Mouse (Mus musculus) regulatory T cell (primary cell): ENCODE results near the gene Tbc1d32.

Source experiments
- in situ Hi-C: fragments of 300-600 bp; cut with MboI, MseI; formaldehyde crosslinking; loops from one replicate; pipeline ENCODE4 v1.15.1; 2025; ENCODE audit warnings: high pct_unique_total_duplicates

Gene Tbc1d32

DNA sequence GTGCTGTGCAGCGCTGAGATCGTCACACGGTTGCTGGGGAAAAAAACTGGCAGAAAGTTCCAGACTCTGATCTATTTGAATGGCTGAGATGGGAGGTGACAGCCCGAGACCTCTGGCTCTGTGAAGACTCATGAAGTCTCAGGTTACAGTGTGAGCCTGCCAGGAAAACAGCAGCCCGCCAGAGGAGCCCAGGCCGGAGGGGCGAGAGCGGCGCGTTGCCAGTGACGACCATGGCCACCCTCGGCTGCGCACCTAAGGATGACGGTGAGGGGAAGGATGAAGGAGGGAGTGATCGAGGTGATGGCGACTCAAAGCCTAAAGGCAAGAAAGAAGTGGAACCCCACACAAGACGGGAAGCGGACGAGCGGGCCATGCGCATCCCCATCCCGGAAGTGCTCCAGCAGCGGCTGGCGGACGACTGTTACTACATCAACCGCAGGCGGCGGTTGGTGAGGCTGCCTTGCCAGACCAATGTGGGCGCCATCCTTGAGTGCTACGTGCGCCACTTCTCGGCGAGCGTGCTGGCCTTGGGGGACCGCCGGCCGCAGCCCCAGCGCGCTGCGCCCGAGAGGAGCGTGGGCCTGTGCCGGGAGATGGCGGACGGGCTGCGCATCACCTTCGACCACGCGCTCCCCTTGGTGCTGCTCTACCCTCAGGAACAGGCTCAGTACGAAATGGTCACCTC lies 113.4 kb downstream of the Tbc1d32 start:
- in situ Hi-C loops: loop anchor here (10.0 kb wide), 1 partner anchor 110 kb away; the partner anchor contains the start of gene Tbc1d32

- in situ Hi-C loops: no loop called here
Measured at GRCm38 (mm10) chr10:56106996-56107334, 121.5 kb downstream of the Tbc1d32 start.

DNA sequence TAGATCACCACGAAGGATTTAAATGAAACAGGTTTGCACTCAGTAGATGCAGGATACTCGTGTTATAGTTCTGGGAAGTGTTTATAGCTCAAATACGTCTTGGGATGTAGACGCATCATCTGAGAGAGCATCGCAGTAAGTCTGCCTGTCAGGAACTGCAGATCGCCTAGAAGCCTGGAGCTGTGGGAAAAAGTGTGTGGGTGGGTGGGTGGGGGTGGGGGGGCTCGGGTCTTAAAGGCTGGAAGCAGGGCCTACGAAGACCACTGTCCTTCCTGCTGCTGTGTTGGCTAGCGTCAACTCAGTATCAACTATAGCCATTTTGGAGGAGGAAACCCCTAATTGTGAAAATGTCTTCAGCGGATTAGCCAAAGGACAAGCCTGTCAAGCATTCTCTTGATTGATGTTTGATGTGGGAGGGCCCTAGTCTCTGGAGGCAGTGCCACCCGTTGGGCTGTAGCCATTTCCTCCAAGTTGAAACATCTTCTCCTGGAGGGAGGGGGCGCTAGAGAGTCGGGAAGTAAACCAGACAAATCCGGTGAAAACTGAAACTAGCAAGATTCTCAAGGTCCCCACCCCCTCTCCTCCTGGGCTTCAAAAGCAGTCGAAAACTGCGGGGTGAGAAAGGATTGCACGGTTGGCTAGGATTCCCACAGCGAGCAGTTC lies 122.0 kb downstream of the Tbc1d32 start, which contains the start of gene Msl3l2:
Gene Msl3l2, plus strand, starts transcription at position 585 of the 663 bp plus-strand sequence.
- in situ Hi-C loops: no loop called here

GRCm38 (mm10) chr10:56099641-56100310 lies 128.7 kb downstream of the Tbc1d32 start:
- in situ Hi-C loops: no loop called here

DNA sequence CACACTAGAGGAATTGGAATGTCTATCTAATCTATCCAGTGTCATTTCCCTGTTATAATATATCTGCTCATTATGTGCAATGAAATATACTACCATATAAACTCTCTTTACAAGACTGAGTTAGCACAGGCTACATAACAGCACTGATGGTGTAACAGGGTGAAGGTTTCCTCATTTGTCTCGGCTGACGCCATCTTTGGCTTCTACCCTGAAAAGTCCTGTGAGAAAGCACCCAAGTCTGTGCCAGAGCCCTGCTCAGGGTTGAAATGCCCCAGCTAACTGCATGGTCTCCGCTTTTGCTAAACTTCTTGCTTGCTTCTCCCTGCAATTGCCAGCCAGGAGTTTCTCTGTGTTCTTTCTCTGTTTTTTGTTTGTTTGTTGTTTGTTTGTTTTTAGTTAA lies 129.4 kb downstream of the Tbc1d32 start:
- in situ Hi-C loops: no loop called here

- in situ Hi-C loops: no loop called here
Measured at GRCm38 (mm10) chr10:56096757-56097156, 131.7 kb downstream of the Tbc1d32 start.

- in situ Hi-C loops: no loop called here
Measured at GRCm38 (mm10) chr10:56094586-56094985, 133.9 kb downstream of the Tbc1d32 start.

DNA sequence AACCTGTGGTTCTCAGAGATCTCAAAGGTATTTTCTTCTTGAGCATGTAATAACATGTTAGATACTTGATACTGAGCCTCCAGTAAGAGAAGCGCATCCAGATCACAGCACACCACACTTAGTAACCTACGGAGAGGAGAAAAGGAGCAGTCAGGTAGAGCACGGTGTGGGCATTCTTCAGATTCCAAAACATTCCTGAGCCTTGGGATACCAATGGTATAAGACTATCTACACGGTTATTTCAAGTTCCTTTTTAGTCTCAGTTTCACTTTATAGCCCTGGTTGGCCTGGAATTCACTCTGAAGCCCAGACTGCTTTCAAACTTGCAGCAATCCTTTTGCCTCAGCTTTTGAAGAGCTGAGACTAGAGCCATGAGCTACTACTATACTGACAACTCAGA lies 138.8 kb downstream of the Tbc1d32 start:
- in situ Hi-C loops: no loop called here

GRCm38 (mm10) chr10:56062746-56063145 lies 165.7 kb downstream of the Tbc1d32 start:
- in situ Hi-C loops: no loop called here

DNA sequence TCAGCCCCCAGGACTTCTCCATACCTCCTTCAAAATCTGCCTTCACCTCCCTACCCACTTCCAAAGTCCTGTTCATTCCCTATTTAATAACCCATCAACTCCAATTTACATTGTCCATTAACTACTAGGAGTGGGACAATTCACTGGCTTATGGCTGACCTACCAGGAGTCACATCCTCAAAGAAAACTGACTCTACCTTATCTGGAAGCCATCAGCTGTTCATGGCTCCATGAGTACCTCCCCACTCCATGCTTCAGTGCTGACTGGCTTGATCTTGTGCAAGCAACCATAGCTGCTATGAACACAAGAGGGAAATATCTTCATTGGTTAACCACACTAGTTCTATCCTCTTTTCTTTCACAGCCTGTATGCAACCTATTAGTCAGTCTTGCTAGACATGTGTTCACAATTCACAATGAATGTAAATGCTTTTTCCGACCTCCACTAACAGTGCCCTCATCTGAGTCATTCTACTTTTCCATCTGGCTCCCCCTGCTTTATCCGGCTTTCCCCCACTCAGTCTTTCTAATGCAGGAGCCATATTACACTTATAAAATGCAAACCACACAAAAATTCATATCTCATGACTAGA lies 167.2 kb downstream of the Tbc1d32 start:
- in situ Hi-C loops: no loop called here

DNA sequence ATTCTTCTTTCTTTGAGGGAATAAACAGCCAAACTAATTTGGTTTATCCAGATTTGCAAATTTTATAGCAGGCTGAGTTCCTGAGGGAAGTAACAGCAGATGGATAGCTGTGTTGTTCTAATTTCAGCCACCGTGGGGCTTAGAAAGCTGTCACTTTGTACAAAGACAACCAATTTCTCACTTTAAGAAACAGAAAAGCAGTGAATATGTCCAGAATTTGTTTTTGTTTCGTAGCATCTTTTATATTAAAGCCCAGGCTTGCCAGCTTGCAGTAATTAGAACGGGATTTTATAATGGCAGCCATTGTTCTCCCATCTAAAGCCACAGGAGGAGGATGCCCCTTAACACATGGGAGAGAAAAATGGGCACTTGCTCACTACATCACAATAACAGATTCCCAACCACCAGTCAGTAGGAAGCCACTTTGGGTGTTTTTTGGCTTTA lies 169.5 kb downstream of the Tbc1d32 start:
- in situ Hi-C loops: no loop called here

DNA sequence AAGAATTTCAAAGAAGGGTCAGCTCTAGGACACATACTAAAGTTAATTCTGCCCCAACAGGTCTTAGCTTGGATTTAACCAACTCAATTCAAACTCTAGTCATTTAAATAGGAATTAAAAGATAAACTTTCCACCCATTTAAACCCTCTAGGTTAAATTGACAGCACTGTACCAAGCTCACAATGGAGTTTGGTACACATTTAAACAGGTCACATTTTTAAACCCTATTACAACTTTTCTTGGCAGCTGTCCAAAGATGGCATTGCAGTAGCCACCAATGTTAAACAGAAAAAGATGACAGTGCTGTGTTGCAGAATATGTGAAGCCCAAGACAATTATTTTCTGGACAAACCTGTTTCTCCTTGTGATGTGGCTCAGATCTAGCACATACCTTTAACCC lies 203.1 kb downstream of the Tbc1d32 start:
- in situ Hi-C loops: no loop called here

GRCm38 (mm10) chr10:56024579-56024978 lies 203.9 kb downstream of the Tbc1d32 start:
- in situ Hi-C loops: no loop called here

DNA sequence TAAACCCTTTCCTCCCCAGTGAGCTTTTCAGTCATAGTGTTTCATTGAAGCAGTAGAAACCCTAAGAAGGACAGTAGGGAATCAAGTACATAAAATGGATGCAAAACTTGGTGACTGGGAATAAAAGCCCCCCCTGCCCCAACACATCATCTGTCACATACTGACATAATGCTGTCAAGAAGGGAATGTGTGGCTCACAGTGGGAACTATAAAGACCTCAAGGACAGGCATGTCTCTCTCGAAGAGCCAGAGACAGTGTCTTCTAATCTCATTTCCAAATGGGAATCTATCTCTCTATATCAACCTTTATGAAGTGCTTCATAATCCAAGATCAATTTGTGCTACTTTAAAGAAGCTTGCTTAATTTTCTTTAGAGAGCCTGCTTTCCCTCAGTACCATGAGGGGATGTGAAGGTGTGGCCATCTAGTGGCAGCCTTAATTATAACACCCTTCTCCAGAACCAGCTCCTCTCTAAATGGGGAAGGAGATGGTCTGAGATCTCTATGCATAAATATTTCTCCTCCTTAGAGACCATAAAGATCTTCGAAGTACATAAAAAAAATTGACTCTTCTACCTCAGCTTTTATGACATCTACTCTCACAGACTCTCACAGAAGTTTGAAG lies 248.5 kb downstream of the Tbc1d32 start:
- in situ Hi-C loops: no loop called here

GRCm38 (mm10) chr10:55978001-55978400 lies 250.5 kb downstream of the Tbc1d32 start:
- in situ Hi-C loops: no loop called here
